Mouse (Mus musculus): ENCODE results near the gene P4hb.
"Not testable (repeated sequence)": the region's sequence is repeated elsewhere in the genome, so short reads cannot be mapped to it uniquely, and the experiment has no call there.

P4hb gene

DNA sequence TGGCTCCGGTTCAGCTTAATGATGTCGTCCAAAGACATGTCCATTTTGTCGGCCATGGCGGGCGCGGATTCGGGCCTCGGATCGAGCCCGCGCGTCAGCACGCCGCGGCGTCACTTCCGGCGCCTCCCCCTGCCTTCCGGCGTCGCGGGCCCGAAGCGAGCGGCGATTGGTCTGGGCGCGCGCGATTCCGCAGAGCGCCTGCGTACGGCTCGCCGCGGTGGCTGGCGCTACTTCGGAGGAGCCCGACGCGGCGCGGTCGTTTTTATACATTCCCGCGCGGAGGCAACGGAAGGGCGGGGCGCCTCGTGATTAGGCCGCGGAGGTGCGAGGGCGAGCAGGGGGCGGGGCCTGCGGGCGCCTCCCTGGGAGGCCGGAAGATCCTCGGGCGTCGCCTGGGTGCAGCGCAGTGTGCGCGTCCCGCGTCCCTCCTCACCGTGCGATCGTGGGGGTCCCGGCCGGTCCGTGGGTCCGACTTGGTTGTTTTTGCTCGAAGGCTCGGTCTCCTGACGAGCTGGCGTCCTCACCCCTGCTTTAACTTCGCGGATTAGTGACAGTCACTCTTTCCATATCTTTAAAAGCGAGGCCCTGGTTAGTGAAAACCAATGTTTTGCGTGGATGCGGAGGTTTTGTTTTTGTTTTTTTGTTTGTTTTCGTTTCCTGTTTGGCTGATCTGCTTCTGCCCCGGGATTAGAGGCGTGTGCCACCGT, 25.4 kb upstream of the P4hb start, which contains the start of the genes Alyref and Anapc11:
Alyref (minus strand) TSS at position 83 of the 707 bp plus-strand sequence.
Anapc11 (plus strand) TSS at position 139 of the 707 bp plus-strand sequence.
- DNase-seq (ENCODE audit: low read depth) = peak; percentile 98

- DNase-seq (ENCODE audit: low read depth) = peak; percentile 61
Observed at GRCm38 (mm10) chr11:120597240-120598235, 24.5 kb upstream of the P4hb start.

GRCm38 (mm10) chr11:120588531-120588930, 15.5 kb upstream of the P4hb start:
- no peak for DNase-seq (ENCODE audit: low read depth)

GRCm38 (mm10) chr11:120583937-120584336, 10.9 kb upstream of the P4hb start:
- no peak for DNase-seq (ENCODE audit: low read depth)

GRCm38 (mm10) chr11:120582982-120583293, 9.9 kb upstream of the P4hb start:
- not testable (repeated sequence) for DNase-seq (ENCODE audit: low read depth)

DNA sequence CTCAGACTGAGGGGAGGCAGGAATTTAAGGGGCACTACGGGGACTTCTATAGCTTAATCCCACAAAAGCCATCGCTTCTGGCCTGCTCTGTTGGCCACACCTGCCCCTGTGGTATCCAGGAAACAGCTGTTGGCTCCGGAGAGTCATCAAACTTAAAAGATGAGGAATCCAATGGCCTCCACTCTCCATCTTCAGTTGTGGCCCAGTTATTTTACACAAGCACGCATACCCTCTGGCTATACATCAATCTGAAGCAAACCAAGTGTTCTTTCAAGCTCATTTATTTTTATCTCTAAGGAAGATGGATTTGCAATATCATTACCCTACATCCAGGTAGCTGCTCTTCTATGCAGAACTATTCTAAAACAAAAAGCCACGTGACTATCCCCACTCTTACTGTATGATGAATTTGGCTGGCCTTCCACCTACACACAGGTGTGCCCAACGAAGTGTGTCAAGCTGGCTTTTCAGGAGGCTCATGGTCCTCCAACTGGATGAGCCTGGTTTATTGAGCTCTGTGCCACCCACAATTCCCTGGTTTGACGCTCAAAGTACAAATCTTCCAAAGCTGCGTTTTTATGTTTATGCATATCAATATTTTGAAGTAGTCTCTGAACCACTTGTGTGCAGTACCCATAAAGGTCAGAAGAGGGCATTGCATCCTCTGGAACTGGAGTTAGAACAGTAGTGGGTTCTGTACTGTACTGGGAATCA, 9.4 kb upstream of the P4hb start:
- DNase-seq (ENCODE audit: low read depth) = peak; percentile 85

DNA sequence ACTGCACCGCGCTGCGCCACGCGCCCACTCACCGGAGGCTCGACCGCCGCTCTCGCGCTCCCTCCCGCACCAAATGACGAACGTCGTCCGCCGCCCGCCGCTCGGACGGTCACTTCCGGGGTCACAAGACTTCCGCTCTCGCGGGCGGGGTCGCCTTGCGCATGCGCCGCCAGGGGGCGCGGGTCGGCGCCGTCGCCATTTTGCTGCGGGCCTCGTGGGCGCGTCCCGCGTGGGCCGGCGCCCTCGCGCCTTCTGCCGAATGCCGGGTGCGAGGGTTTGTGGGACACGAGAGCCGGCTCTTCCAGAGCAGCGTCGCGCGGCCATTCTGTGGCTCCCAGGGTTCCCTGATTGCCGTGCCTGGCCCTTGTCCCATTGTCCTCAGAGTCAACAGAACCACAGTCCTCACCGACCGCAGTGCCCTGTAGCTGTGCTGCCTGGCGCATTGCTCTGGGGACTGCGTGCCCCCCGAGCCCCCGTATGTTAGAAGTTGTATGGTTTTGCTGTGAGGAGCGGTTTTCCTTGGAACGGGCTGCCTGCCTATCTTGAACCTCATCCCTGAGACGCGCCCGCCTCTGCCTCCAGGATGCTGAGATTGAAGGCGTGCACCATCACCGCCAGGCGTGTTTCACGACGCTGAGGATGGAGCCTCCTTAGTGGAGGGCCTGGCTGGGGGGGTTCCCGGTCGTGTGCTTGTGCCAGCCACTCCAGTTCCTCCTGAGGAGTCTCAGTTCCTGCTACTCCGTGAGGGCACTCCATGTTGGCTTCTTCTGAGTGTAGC, 8.6 kb upstream of the P4hb start, which contains the start of gene Arhgdia:
Arhgdia (minus strand) TSS at position 135 of the 778 bp plus-strand sequence.
- DNase-seq (ENCODE audit: low read depth) = peak; percentile 93

DNA sequence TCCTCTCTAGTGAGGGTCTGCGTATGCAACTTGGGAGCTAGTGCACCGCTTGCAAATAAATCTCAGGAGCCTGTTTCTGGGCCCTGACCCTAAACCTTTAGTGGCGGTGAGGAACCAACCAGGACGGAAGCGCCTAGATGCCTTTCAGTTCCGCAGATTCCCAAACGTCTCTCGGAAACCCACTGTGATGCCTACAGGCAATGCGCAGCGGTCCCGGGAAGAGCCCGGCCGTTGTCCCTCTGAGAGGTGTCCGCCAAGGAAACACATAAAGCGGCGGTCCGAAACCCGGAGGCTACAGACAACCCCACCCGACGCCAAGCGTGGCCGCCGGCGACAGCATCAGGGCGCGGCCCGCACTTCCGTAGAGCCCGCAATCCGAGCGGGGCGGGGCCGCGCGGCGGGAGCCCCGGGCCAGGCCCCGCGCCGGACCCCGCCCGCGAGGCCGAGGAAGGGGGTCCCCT, 7.8 kb upstream of the P4hb start:
- DNase-seq (ENCODE audit: low read depth) = peak; percentile 68

DNA sequence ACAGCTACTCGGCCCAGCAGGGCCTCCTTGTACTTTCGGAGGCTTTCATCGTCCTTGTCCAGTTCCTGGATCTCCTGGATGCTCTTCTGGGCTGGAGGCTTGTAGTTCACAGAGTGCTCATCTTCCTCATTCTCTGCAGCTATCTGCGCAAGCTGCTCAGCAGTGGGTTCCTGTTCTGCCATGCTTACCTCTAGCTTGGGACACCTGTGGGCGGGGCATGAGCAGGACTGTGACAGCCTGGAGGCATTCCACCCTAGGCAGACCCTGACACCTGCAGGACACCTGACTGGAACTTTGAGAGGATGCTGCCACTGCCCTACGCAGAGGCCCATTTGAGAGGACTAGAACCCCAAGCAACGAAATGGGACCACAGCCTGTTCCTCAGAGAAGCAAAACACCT, 7.1 kb upstream of the P4hb start:
- peak; percentile 60 for DNase-seq (ENCODE audit: low read depth)

DNA sequence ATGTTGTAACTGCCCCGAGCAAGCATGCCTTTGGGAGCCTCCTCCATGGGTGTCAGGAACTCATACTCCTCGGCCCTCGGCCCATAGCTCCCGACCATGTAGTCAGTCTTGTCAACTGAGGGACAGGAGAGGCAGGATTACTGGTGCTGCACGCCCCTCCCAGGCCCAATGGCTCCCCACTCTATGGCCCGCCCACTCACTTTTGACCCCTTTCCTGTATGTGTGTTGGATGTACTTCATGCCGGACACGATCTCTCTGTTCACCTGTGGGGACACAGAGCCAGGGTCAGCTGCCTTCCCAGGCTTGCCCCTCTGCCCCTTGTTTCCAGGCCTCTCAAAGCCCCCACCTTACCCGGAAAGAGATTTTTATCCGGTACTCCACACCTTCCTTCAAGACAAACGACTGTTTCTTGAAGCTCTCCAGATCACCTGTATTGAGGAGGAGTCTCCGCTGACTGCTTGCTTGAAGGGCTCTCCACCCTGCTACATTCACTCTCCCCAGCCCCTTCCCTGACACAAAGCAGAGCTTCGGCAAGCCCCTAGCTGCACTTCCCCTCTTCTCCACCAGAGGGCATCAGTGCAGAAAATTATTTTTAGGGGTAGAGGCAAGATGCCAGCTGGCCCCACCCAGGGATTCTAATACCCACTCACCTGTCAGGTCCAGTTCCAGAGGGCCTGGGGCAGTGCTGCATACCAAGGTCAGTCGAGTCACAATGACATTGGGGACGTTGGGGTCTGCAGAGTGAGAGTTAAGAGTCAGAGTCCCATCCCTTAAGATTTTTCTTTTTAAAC, 6.5 kb upstream of the P4hb start:
- DNase-seq (ENCODE audit: low read depth) = peak; percentile 91

GRCm38 (mm10) chr11:120578694-120579243, 5.7 kb upstream of the P4hb start:
- DNase-seq (ENCODE audit: low read depth) = no peak

DNA sequence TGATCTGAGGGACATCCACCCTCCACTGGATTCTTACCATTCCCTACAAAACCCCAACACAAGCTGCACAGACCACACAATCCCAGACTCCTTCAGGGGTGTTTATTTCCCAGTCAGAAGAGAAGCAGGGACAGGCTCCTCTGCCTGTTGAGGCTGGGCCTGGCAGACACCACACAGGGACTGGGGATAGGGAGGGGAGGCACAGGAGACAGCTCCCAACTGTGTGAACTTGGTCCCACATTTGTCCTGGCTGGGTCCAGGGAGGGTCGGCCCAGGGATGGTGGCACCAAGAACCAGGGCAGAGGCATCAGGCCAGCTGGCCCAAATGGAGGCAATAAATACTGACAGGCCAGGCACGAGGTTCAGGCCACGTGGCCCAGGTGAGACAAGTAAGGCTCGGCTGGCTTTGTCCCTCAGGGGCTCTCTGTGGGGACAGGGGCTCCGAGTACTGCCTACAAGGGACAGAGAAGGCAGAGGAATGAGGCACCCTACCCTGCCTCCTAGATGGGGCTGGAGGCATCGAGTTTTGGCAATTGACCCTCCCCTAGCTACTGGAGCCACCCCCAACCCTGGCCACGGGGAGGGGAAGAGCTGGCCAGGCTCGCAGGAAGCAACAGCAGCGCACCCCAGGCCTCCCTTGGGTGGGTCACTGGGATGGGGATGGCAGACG, 5.1 kb upstream of the P4hb start:
- no peak for DNase-seq (ENCODE audit: low read depth)

DNA sequence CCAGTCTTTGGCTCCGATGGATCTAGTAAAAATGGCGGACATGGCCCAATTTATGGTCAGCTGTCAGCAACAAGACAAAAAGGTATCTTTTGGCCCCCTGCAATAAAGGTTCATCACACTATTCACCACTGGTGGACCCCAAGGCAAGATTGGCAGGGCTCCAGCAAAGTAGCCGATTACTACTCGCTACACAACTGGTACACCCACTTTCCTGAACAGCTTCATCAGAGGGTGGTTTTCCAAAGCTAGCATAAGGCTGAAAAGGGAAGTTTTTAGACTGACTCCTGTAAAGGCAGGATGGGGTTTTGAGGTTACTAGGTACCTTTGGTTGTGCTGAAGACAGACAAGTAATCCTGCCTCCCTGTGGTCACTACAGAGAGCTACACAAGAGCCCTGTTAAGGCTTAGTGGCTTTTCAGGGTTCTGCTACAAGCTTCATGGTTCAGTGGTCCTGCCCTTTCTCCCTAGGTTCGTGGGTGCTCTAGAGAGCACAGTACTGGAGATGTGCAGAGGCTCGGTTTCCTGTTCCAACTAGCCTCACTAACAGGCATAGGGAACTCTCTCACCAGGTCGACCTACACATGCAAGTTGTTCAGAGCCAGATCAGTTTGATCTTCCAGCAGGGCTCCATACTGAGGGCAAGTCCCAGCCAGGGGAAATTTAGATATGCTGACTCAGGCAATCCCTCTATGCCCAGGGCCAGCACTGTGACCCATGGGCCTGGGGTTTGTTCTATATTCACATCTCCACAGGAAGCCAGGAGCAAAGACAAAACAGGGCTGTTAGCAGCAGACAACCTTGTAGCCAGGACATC, 4.4 kb upstream of the P4hb start:
- DNase-seq (ENCODE audit: low read depth) = peak; percentile 70

- DNase-seq (ENCODE audit: low read depth) = no peak
Observed at GRCm38 (mm10) chr11:120576365-120576981, 3.4 kb upstream of the P4hb start.

DNA sequence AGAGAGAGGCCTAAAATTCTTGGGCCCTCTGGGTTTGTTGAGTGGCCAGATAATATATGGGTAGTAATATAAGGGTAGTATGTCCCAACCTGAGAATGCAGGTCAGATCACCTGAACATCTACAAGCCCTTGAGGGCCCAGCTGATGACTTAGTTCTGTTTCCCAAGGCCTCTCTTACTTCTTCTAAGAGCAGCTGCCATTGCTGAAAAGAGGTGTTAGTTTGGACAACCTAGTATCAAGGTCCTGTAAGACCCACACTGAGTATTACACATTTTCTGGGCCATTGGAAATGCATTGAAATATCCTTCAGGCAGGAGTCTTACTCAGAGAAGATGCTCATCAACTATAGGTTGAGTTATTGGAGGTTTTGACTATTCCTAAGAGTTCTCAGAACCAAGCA, 2.9 kb upstream of the P4hb start:
- DNase-seq (ENCODE audit: low read depth) = no peak

- DNase-seq (ENCODE audit: low read depth) = no peak
Observed at GRCm38 (mm10) chr11:120575046-120575445, 2.0 kb upstream of the P4hb start.

GRCm38 (mm10) chr11:120574278-120574600, 1.2 kb upstream of the P4hb start:
- peak; percentile 53 for DNase-seq (ENCODE audit: low read depth)

- DNase-seq (ENCODE audit: low read depth) = peak; percentile 87
Observed at GRCm38 (mm10) chr11:120573585-120574277, 678 bp upstream of the P4hb start.

All from induced T-regulatory cell, adult 2 months (primary cell).